Mouse (Mus musculus) adrenal gland, postnatal 25 days (tissue): ENCODE results near the gene Mmp24. TPM values are rescaled to one million over a fixed set of nuclear protein-coding genes. Genes with fewer than 3 reads are reported as not detected.
"Not testable (repeated sequence)": the region's sequence is repeated elsewhere in the genome, so short reads cannot be mapped to it uniquely, and the experiment has no call there.

ENCODE experiments used
- DNase-seq: peaks from one replicate; pipeline ENCODE4 v3.0.0; 2021; ENCODE audit warnings: mixed read lengths
- long read RNA-seq: library from polyadenylated mRNA; stranded (forward); transcript quantifications from one replicate; pipeline ENCODE4 v2.0.0, GENCODE M21; 2021
- total RNA-seq: library from RNA; stranded (reverse); gene quantifications from 2 replicates; pipeline ENCODE4 v1.2.3, GENCODE M21; 2021

Gene Mmp24
- total RNA-seq, result 1.9 and 2.3 TPM in 2 replicates
- long read RNA-seq, partial matches to known transcripts, result 3 of 4 reads
- long read RNA-seq, other reads (novel, unspliced or antisense), result 1 of 4 reads

DNA sequence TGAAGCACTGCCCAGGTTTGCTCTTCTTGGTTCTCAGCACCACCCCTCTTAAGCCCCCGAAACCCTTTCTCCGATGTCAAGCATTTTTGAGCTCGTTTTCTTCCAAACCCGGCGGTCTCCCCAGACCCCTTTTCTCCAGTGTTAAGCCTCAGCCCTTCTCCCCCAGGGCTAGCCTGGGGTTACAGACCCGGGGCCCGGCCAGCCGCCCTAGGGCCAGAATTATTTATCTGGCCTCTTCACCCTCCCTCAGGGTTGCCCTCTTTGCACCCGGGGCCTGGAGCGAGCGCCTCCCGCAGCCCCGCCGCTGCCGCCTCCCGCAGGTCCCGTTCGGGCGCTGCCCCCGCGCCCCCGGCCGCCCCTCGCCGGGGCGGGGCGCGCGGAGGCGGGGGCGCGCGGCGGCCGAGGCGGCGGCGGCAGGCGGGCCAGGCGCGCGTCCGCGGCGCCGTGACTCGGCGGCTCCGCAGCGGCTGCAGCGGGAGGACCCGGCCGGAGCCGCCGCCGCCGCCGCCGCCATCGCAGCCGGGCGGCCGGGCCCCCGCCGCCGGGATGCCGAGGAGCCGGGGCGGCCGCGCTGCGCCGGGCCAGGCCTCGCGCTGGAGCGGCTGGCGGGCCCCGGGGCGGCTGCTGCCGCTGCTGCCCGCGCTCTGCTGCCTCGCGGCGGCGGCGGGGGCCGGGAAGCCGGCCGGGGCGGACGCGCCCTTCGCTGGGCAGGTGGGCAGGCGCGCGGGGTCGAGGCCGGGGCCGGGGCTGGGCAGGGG is at the start of gene Mmp24:
TSS of gene Mmp24 (plus strand) at position 416 of the 758 bp plus-strand sequence.
- no peak for DNase-seq

DNA sequence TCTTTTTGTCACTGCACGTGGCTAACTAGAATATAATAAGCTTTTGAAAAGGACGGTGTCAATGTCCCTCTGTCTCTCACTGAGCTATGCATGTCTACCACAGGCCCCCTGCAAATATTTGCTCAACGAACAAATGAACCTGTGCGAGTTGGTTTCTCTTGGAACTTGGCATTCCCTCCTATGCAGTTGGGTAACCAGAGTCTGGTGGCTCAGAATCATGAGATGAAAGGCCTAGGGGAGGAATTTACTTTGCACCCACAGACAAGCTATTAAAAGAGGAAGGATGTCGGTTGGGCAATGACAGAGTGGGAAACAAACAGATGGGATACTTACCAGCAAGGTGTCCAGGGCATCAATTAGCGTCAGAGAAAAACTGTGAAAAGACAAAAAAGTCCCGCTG is 48.8 kb upstream of the Mmp24 start:
- DNase-seq, result no peak

DNA sequence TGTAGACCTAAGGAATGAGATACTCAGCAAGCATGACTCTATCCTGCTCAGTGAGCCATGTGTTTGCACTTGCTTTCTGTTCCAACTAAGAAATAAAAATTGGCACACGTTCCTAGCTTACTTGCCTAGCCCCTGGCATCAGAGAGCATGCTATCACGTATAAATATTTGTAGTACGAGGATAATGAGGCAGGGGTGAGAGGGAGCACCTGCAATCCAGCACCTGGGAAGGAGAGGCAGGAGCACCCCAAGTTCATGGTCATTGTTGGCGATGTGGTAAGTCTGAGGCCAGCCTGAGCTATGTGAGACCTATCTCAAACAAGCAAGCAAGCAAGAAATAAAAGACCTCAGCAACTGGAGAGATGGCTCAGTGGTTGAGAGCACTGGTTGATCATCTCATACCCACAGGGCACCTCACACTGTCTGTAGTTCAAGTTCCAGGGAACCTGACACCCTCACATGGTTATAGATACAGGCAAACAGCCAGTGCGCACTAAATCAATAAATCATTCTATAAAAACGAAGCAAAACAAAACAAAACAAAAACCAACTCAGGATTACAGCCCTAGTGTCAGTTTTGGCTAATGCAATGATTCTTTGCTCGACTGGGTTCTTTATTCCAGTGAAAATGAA is 47.3 kb upstream of the Mmp24 start:
- no peak for DNase-seq

DNA sequence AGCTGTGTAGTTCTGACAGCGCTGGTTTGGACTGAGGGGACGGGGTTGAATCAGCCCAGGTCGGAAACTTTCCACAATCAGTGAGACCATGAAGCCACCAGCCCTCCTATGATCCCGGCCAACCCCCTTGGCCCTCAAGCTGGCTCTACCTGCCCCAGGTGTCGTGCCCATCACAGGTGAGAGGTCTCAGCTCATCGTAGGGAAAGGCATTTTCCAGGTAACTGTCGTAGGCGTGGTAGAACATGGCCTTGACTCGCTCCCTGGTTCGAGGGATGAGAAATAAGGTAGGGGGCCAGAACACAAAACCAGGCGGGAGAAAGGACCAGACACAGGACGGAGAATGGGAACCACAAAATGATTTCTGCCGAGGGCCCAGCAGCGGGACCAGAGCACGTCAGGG is 46.4 kb upstream of the Mmp24 start:
- DNase-seq, result no peak

DNA sequence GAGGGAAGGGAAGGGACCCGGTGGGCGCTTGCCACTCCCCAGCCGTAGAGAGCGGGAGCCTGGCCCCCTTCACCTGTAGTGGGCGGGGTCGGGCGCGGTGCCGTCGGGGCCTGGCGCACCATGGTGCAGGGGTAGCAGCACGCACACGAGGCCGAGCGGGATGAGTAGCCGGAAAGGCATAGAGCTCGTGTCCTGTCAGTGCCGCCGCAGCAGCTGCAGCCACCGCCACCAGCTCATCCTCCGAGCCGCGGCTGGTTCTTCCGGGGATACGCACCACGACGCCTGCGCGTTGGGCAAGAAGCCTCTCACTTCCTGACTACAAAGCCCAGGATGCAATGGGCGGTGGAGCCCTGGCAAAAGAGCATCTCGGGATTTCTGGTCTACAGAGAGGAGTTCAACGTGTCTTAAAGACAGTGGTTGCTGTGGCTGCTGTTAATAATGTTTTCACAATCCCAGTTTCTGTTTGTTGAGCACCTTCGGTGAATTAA is 45.9 kb upstream of the Mmp24 start, which contains the start of gene Edem2:
TSS of gene Edem2 (minus strand) at position 318 of the 488 bp plus-strand sequence.
- DNase-seq, result peak; percentile 92

DNA sequence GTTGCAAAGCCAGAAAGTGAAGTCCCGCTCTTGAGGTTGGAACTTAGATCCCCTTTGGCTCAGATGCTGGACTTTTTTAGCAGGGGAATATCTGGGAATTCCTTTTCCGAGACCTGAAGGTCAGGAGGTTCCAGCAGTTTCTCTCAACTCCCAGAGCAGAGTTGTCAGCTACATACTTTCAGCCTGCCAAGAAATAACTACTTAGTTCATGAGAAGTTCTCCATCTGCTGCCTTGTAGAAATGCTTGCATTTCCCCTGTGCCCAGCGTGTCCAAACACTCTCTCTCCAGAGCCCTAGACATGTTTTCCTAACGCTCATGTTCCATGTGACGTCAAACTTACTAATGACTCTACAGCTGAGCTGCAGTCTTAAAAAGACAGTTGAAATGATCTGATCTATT is 40.1 kb upstream of the Mmp24 start:
- DNase-seq, result no peak

DNA sequence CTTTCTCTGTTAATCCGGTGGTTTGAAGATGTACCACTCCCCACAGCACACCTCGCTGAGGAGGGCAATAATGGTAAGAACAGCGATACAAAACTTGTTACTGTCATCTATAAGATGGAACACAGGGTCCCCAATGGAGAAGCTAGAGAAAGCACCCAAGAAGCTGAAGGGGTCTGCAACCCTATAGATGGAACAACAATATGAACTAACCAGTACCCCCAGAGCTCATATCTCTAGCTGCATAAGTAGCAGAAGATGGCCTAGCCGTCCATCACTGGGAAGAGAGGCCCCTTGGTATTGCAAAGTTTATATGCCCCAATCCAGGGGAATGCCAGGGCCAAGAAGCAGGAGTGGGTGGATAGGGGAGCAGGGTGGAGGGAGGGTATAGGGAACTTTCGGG is 39.4 kb upstream of the Mmp24 start, which contains the start of gene Gm17581:
TSS of gene Gm17581 (minus strand) at position 101 of the 400 bp plus-strand sequence.
- DNase-seq, result not testable (repeated sequence)

DNA sequence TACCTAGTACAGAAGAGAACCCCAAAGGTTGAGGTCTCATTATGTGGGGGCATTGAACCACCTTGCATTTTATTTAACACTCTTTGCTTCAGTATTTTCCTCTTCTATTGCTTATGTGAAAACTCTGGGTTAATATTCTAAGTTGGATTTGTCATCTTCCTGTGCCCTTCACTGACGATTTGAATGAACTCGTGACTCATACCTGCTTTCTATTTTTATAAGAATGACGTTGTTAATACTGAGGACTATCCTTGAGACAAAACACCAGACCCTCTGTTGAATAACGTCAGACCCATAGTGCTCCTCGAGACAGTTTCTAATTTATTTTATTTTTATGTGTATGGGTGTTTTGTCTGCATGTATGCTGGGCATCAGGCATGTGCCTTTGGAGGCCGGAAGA is 38.2 kb upstream of the Mmp24 start:
- DNase-seq, result no peak

DNA sequence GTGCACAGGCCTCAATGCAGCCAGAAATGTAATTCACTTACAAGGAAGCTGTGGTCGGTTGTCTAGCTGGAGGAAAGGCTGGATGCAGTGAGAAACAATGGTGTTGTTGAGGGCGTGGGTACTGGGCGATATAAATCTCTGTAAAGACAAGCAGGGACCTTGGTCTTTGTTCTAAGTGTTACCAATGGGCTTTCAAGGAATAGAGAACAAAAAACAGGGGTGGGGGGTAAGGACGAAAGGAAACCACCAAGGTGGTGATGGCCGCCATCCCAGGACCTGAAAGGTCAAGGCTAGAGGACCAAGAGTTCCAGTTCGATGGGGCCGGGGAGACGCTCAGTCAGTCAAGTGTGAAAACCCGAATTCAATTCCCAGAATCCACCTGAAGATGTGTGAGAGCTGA is 37.3 kb upstream of the Mmp24 start:
- DNase-seq, result no peak

DNA sequence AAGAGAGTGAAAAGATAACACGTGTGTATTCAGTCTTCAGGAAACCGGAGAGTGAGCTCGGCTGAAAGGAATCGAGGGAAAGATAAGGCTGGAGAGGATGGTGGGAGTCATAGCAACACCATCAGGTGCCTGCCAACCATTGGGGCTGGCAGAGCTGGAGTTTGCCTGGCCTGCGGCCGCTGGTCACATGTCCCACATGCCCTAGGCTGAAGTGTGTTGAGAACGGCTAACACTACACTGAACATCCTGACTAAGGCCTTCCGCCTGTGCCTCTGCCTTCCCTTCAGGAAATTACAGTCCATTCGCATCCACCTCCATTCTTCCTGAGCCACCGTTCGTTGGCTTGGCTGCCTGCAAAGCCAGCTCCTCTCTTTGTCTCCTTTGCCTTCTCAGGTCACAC is 32.9 kb upstream of the Mmp24 start:
- no peak for DNase-seq

DNA sequence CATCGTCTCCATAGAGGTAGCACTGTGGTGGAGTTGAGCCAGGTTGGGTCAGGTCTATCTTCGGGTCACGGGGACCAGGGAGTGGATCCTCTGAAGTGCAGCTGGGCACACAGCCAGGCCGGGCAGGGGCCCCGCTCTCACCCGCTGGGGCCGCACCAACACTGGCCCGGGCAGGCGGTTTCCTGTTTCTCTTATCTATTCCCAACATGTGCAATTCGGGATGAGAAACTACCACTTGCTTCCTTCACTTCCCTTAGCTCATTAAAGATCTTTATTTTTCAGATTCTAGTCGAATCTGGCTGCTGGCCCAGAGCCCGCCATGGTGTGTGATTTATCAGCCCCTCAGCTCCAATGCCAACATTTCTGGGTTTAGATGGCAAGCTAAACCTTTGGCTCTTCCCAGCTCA is 32.2 kb upstream of the Mmp24 start:
- peak; percentile 68 for DNase-seq

DNA sequence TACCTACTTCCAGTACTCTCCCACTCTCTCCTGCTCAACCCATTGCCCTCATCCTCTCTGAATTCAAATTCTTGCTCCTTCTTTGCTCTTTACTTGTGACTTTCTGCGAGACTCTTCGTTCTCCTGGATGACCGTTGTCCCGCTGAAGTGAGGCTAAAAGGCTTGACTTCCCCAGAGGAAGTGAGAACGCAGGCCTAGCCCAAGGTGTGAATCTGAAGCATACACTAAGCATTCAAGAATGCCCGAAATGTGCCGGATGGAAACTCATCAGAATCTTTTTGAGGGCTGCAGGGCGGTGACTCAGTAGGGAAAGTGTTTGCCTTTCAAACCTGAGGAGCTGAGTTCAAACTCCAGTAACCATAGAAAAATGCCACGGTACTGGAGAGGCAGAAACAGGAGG is 31.8 kb upstream of the Mmp24 start:
- no peak for DNase-seq

DNA sequence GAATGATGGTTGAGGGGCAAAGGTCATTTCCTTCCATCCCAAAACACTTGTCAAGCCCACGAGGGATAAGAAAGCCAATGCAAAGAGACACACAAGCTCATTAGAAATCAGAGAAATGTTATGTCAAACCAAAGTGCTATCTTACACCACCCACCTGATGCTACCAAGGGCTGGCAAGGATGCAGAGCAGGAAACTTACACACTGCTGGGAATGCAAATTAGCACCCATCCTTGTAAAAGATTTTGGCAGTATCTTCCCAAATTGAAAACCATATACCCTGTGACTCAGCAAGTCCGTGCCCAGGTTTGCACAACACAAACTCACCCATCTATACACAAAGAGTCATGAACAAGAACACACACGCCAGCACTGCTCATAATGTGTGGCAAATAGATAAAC is 29.7 kb upstream of the Mmp24 start:
- no peak for DNase-seq

DNA sequence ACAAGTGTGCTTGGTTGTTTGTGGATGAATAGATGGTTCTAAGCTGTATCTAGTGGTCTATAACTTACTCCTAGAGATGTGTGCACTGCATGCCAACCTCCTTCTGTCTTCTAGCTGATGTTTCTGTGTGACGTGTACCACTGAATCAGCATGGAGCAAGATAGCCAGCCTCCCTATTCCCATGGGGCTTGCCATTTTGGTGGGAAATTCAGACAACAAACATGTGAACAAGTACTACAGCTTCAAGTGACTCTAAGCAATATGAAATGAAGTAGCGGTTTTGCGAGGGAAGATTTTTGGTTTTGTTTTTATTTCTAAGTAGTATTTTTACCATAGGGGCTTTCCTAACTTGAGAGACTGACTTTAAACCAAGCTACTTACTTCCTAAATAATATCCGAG is 25.7 kb upstream of the Mmp24 start:
- DNase-seq, result no peak

DNA sequence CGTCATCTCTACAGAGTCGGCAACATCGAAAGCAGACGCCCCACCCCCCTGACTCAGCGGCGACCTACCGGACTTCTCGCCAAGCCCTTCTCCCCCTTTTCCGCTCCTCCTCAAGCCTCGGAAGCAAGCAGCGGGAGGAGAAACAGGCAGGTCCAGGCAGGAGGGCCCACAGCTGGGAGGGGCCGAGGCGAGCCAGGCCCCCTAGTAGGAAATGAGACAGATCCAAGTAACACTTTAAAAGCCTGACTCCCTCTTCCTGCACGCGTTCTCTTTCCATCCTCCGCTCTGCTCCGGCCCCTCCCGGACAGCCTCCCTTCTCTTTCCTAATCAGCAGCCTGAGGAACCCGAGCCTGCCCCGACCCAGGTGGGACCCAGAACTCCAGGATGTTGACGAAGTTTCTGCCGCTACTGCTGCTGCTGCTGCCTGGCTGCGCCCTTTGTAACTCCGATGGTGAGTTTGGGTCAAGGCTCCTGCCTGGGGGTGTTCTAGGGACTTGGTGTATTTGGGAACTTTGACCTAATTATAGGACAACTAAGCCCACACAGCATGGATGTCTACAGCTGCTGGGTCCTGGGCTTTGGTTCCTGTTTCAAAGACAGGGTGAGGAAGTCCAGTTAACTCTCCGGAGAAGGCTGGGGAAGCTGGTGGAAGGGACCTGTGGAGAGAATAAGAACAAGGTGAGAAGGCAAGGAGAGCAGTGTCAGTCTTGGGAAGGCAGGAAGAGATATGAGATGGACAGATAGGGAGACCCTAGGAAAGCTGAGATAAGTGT is 23.9 kb upstream of the Mmp24 start, which contains the start of gene Procr:
TSS of gene Procr (plus strand) at position 104 of the 773 bp plus-strand sequence.
- DNase-seq, result peak; percentile 59

DNA sequence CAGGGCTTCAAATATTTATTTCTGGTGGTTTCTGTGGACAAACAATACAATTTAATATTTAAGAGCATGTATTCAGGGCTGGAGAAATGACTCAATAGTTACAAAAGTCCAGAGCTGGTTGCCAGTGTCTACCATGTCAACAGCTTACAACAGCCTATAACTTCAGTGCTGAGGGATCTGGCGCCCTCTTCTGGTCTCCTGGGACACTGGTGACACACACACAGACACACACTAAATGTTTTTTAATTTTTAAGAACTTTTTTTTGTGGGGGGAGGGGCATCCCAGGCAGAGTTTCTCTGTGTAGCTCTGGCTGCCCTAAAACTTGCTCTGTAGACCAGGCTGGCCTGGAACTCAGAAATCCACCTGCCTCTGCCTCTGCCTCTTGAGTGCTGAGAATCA is 19.4 kb upstream of the Mmp24 start:
- DNase-seq, result peak; percentile 76

DNA sequence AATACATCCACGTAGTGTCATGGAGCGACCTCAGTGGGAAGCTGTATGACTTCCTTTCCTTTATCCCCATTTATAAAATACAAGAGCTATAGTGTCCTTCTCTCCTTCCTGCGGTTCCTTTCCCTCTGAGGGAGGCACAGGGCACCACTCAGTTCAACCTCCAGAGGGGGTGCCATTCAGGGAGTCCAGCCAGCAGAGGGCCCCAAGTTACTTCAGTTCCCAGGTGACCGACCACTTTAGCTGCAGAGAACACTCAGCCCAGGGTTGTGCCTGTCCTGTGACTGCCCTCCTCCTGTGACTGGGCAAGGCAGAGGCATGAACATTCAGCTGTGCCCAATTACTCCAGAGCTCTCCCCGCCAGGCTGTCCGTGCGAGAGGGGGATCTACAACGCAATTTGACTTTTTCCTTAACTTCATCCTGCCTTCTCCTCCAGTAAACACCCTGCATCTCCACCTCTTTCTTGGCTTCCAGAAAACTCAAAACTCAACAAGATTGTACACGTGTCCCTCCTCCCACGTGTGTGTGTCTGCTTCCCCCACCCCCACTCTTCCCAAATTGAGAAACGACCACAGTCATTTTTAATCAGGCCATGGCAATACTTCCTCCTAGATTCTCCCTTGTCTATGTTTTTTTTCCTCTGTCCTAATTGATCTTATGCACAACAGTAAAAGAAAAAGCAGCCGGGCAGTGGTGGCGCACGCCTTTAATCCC is 18.1 kb upstream of the Mmp24 start:
- DNase-seq, result peak; percentile 20

DNA sequence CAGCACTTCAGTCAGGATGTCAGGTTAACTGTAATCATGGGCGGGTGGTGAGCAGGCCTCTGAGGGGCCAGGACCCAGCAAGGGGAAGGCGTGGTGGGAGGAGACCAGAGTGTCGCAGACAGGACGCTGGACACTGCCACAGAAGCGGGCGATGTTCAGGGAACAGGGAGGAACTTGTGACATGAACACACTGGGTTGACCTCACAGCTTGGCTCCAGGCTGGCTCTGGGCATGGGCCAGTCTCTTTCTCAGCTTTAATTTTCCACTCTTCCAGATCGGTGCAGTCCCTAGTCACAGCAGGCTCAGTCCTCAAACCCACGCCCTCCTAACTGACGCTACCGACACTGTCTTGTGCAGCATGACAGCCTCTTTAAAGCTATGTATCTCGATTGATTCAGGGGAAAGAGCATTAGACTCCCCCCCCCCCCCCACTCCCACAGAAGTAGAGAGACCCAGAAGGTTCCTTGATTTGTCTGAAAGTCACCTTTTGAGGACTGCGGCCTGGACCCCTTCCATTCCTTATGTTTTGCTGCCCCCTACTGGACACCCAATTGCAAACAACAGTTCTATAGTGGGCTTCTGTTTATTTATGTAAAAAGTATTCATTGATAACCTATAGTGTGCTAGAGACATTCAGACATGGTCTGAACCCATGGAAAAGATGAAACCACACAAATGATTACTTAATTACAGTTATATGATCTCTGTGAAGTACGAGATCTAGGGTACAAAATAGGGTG is 10.3 kb upstream of the Mmp24 start:
- DNase-seq, result peak; percentile 65

DNA sequence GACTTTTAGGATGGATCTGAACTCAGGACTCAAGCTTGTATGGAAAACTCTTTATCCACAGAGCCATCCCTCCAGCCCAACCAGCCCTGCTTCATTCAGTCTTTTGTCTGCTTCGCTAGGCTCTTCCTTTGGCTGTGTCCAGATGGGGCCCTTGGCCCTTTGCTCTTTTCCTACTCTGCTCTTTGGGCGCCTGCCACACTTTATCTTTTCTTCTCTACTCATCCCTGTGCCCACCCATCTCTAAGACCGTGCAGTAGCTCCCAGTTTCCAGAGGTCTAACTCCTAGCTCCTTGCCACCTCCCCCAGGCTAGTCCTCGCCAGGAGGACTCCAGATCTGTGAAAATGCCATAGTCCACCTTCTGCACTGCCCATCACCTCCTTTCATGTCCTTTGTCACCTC is 1.5 kb upstream of the Mmp24 start:
- no peak for DNase-seq

DNA sequence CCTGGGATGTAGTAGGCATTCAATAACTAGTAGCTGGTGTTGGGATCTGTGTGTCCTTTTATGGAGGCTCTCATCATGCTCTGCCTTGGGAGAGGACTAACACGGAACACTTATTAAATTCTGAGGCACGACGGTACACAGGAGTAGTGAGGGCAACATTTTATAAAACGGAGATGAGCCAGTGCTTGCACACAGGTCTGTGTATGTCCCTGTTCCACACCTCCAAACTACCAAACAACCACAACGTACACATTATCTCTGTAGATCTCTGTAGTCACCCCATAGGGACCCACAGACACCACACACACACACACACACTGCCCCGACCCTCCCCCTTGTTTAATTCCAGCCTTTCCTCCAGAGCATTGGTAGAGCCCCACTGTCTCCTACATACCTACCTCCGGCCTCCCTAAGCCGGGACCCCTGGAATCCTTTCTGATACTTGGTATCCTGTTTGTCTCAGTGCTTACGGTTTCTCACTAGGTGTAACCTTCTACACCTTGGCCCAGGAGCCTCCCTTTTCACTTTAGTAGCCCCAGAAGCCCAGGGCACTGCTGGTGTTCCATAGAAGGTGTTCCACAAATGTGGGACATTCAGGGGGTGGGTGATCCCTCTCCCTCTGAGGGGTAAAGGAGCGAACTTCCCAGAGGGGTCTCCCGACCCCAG is 748 bp upstream of the Mmp24 start:
- no peak for DNase-seq
